Mouse (Mus musculus): ENCODE results near the gene Ranbp1.
"Not testable (repeated sequence)": the region's sequence is repeated elsewhere in the genome, so short reads cannot be mapped to it uniquely, and the experiment has no call there.

Ranbp1 gene

DNA sequence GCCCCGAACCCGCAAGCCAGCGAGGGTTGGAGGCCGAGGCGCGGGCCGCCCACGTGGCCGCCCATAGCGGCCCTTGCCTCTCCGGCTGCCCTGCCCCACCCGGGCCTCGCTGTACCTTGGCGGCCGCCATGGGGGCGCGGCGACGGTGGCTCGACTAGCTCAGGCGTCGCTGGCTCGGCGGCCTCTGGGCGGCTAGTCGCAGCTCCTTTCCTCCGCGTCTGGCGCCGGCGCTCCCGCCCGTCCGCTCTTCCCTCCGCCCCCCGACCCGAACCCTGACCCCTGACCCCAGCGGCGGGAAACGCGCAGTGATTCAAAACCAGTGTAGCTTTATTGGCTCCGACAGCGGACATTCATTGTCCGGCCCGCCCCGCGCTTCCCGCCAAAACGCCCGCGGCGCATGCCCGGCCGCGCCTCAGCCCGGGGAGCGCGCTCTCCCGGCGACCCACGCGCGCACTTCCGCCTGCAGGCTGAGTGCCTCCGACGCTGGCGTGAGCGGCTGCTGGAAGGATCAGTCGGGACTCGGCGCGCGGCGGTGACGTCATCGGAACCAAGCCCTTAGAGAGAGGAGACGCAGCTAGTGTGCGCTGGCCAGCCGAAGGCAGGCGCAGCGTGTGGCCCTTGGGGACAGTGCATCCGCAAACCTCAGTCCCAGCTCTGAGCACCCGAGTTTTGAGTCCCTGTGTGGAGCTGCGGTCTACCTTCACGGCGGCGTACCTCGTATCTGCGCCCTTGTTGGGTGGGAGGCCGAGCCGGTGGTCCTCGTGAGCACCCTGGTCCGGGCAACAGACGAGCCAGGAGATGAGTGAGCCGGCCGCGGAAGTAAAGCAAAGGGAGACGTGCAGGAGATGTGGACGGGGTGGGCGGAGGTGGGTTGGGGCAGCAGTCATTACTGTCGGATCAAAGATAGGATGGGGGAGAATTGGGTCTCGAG is at the start of gene Ranbp1, which contains the start of gene Trmt2a:
Gene Ranbp1, minus strand, starts transcription at position 300 of the 931 bp plus-strand sequence.
Gene Trmt2a, plus strand, starts transcription at position 247 of the 931 bp plus-strand sequence.
- peak; percentile 100 for DNase-seq (ENCODE audit: low spot score)

DNA sequence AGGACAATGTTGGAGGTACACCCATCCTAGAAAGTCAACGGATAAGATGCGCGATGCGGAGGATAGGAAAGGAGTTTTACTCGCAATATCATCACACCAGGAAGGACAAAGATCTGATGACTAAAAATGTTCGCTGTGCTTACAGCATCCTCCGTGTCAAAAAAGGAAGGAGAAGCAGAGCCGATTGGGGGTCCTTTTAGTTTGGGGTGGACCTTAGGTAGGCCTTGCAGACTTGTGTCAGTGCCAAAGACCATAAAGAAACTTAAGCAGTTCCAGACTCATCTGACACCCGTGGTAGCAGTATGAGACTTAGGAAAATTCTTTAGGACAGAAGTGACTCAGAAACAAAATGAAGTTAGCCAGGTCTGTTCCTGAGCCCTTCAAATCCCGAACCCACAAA is 41.1 kb upstream of the Ranbp1 start:
- DNase-seq (ENCODE audit: low spot score), result not testable (repeated sequence)

DNA sequence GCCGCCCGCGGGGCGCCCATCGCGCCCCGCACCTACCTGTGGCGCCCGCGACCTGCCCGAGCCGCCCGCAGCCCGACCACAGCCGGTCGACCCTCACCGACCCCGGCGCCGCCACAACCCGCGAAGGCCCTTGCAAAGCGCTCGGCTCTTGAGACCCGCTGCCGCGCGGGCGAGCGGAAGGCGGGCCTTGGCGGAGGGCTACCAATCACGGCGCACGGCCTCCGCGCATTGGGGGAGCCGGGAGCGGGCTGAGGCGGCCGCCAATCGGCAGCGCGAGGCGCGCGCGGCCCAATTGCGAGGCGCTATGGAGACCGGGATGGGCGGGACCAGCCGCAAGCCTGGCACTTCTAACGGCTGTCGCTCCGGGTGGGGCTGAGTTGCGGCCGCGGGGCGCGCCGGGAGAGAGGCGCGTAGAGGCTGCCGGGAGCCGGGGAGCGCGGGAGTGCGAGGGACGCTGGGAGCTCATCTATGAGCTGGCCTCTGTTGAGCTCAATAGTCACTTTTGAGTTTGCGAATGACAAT is 40.6 kb upstream of the Ranbp1 start, which contains the start of gene Dgcr8:
Gene Dgcr8, minus strand, starts transcription at position 180 of the 522 bp plus-strand sequence.
- DNase-seq (ENCODE audit: low spot score), result peak; percentile 98

DNA sequence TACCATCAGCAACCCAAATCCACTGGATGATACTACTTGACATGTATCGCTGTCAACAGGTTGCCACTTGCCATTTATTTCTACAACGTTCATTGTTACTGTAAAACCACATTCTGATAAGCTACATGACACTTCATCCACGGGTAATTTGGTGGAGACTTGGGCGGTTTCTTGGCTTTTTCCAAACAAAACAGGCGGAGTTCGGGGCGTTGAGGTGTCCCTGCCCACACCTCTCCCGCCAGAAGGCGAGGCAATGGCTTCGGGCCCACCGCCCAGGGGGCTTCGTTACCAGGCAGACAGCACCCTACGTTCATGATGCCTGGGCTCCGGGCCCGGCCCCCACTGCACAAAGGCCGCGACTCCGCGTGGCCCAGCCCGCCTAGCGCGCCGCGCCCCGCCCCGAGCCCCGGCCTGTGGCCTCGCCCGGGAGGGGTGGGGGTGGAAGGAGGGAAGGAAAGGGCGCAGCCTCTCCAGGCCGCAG is 40.1 kb upstream of the Ranbp1 start:
- DNase-seq (ENCODE audit: low spot score), result peak; percentile 80

DNA sequence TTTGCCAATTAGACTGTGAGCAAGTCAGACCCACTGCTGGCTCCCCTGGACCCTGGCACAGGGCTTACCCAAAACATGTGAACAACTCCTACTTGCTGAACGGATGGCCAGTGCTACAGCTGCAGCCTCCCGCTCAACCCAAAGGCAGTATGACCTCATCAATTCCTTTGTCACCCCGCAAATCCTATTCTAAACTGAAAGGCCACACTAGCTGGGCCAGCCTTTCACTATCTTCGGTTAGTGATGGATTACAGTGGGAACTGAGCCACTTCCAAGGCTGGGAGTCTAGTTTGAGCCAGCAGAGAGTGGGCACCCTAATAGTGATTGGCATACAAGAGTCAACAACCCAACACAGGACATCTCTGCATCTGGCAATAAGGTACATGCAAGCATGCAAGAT is 39.6 kb upstream of the Ranbp1 start:
- DNase-seq (ENCODE audit: low spot score), result no peak

DNA sequence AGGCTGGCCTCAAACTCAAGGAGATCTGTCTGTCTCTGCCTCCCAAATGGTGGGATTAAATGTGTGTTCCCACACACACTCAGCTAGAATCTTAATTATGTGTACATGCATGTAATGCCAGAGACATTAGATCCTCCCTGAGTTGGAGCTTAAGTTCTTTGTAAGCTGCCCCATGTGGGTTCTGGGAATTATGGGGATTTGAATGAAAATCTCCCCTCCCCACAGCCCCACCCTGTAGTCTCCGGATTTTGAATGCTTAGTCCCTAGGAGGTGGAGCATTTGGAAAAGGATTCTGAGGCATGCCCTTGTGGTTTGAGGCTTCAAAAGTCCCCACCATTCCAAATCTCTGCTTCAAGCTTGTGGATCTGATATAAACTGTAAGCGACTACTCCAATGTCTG is 26.6 kb upstream of the Ranbp1 start:
- DNase-seq (ENCODE audit: low spot score), result no peak

DNA sequence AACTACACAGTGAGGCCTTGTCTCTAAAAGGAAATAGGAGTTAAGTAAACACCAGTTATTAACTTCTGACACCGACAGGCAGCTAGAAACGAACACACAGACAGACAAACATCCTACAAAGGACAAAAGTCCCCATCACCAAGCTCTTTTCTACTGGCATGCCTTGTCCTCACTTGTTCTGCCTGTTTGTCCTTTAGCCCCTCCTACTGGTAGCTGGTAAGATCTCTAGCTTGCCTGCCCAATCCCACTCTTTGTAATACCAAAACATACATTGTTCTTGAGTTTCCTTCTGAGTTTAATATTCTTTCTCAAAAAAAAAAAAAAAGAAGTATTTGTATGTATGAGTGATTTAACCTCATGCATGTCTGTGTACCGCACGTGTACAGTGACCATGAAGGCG is 19.6 kb upstream of the Ranbp1 start:
- DNase-seq (ENCODE audit: low spot score), result no peak

DNA sequence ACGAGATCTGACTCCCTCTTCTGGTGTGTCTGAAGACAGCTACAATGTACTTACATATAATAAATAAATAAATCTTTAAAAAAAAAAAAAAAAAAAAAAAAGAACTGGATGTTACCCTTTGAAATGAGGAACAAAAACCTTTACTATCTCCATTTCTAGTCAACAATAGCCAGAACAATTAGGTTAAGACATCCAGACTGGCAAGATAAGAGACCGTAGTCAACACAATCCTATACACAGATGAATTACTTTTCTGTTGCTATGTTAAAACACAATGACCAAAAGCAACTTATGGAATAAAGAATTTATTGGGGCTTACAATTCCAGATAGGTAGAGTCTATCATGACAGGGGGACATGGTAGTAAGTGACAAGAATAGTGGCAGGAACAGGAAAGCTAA is 16.5 kb upstream of the Ranbp1 start:
- no peak for DNase-seq (ENCODE audit: low spot score)

DNA sequence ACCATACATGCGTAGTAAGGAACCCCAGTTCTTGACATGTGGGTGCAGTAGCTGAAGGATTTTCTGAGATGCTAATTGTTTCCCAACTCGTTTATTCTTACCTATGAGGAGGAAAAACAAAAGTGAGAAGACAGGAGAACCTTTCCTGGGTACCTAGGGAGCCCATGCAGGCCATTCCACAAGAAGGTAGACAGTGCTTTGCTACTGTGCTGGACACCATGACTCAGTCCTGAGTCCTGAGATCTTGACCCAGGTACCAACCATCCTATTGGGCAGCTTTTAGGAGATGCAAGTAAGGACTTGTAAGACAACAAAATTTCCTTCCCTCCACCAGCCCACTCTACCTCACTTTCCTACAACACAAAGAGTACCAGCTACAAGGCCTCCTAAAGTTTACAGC is 9.7 kb upstream of the Ranbp1 start, which contains the start of gene Gm49776:
Gene Gm49776, minus strand, starts transcription at position 101 of the 400 bp plus-strand sequence.
- DNase-seq (ENCODE audit: low spot score), result no peak

DNA sequence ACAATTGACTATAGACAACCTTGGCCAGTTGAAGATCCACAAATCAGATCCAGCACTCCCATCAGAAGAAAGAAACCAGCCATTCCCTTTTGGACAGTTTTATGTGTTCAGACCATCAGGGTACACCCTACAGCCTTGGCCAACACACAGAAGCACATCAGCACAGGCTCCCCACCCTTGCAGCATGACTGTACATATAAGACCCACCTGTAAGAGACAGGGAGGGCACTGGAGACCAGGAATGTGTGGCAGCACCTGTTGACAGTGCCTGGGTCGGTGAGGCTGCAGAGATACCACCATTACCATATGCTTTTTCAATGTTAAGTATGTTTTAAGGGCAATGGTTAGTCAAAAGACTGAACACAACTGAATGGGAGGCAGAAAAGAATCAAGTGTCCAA is 5.3 kb upstream of the Ranbp1 start:
- DNase-seq (ENCODE audit: low spot score), result no peak

DNA sequence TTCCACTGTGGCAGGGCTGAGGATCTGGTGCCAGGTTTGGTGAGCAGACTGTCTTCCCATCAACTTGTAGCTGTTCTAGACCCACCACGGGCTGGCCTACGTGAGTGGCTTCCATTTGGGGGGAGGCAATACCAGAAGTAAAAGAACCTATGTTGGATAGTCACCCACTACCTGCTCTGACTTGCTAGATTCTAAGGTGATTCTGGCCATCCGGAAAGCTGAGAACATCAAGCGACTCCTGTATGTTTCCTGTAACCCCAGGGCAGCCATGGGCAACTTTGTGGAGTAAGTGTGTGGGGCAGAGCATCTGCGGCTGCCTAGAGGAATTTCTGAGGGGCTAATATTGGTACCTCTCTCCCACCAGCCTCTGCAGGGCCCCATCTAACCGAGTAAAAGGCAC is 4.2 kb upstream of the Ranbp1 start:
- DNase-seq (ENCODE audit: low spot score), result no peak

DNA sequence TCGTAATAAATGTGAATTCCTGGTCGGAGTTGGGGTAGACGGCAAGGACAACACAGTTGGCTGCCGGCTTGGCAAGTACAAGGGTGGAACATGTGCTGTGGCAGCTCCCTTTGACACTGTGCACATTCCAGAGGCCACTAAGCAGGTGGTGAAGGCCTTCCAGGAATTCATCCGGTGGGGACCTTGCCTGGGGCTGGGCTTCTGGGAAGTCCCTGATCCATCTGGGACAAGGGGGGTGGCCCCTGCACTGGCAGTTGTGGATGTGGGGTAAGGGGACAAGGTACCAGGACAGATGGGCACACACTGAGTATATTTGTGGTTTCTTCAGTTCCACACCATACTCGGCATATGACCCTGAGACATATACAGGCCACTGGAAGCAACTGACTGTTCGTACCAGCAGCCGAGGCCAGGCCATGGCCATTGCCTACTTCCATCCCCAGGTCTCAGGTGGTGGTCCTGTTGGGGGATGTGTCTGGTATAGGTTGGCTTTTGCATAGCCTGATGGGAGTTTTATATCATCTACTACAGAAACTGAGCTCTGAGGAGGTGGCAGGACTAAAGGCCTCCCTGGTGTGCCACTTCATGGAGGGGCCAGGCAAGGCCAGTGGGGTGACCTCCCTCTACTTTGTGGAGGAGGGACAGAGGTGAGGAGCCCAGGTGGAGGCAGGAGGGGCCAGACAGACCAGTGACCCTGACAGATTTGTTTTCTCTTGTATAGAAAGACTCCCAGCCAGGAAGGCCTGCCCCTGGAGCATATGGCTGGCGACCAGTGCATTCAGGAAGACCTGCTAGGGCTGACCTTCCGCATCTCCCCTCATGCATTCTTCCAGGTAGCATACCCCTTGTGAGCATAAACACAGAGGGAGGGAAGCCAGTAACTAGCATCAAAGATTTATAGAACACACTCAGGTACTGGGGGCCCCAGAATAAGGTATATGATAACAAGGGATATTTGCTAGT is 2.6 kb upstream of the Ranbp1 start:
- no peak for DNase-seq (ENCODE audit: low spot score)

DNA sequence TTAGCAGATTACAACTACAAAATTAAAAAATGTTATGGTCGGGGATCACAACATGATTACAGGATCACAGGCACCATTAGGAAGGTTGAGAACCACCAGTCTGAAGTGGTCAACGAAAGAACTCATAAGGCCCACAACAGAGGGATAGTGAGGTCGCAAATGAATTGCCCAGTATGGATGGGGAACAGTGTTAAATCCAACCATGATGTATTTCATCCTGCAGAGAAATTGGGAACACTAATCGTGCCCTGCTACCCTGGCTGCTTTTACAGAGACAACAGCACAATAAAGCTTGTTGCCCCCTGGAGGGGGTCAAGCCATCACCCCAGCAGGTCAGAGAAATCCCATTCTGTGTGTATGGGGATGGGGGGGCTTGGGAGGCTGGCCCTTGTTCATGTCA is 1.7 kb upstream of the Ranbp1 start:
- DNase-seq (ENCODE audit: low spot score), result no peak

DNA sequence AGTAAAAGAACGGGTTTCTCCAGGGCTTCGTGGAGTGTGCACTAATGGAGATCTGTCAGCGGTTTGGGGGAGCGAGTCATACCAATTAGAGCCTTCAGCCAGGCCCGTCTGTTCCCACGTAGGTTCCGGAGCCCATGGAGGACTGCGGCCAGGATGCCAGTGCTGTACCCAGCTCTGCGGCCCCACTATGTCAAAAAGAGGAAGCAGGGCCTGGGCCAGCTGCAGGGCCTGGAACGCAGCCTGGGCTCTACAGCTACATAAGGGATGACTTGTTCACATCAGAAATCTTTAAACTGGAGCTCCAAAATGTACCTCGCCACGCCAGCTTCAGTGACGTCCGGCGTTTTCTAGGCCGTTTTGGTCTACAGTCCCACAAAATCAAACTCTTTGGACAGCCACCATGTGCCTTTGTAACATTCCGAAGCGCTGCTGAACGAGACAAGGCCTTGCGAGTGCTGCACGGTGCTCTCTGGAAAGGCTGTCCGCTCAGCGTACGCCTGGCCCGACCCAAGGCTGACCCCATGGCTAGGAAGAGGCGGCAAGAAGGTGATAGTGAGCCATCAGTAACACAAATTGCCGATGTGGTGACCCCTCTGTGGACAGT is 934 bp upstream of the Ranbp1 start:
- peak; percentile 39 for DNase-seq (ENCODE audit: low spot score)

DNA sequence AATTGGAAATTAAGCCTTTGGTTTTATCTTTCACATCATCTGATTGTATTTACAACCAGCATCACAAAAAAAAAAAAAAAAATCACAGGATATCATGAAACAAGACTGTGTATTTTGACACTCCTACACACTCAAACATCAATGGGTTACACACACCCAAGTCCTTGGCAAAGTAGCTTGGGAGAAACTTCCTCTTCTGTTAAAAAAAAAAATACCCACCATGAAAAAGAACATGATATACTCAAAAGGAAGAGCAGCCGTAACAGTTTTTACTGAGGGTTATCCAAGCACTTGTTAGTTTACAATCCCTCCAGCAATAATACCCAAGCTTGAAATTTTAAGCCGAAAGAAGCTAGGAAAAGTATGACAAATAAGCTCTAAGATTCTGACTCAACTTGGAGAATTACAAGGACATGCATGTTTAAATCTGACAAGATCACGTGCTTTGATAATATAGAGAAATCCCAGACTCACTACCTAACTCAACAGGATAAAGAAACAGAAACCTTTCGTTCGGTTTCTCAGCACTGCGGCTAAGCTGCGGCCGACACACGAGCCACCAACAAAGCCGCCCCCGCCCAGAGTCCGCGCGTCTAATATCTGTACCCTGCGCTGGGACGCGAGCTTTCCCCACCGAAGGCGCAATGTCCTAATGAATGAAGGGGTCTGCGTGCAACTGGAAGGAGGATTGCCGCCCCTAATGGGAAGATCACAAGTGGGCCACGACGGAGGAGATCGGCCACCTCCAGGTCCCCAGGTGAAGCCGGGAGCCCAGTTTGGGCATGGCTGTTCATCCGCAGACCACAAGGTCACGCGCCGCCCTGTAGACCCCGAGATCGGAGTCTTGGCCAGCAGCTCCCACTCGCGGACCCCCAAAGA is 772 bp downstream of the Ranbp1 start:
- peak; percentile 11 for DNase-seq (ENCODE audit: low spot score)

DNA sequence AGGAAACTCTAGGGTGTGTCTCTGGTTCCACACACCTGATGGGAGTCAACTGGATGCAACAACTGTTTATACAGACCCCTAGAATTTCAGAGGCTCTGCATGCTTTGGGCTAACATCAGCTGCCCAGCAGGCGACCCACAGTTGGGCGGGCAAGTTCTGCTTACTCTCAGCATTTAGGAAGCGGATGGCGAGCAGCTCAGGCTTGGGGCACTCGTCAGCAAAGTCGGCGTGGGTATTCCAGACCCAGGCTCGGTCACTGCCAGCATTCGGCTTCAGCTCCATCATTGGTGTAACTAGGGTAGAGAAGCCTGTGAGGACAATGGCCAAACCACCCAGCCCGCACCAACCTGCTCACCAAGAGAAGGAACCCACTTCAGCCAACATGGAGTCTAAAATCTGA is 7.0 kb downstream of the Ranbp1 start:
- DNase-seq (ENCODE audit: low spot score), result no peak

DNA sequence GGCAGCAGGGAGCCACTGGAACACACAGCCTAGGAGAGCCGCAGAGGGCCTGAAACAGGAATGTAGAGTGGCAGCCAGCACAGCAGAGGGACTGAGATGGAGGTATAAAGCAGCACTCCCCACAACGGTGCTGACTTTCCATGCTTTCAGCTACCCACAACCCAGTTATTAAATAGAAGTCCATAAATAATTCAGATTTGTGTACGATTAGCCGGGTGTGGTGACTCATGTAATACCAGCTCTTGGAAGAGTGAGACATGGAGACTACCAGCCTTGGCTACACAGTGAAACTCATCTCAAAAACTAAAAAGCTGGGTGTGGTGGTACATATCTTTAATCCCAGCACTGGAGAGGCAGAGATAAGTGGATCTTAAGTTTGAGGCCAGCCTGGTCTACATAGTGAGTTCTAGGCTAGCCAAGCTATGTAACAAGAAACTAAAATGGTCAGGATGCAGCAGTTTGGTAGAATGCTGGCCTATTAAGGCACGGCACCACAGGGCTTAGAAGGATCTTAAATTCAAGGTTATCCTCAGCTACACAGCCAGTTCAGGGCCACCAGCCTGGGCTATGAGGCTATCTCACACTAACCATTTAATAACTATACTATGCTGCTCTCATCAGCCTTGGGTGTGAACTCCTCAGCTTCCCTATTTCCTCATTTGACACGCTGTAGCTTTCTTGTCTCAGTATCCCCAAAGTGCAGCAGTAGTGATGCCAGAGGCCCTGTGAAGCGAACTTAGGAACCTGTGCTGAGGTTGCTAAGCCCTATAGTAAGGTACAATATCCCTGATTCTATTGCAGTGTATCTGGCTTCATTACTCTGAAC is 11.6 kb downstream of the Ranbp1 start:
- no peak for DNase-seq (ENCODE audit: low spot score)

DNA sequence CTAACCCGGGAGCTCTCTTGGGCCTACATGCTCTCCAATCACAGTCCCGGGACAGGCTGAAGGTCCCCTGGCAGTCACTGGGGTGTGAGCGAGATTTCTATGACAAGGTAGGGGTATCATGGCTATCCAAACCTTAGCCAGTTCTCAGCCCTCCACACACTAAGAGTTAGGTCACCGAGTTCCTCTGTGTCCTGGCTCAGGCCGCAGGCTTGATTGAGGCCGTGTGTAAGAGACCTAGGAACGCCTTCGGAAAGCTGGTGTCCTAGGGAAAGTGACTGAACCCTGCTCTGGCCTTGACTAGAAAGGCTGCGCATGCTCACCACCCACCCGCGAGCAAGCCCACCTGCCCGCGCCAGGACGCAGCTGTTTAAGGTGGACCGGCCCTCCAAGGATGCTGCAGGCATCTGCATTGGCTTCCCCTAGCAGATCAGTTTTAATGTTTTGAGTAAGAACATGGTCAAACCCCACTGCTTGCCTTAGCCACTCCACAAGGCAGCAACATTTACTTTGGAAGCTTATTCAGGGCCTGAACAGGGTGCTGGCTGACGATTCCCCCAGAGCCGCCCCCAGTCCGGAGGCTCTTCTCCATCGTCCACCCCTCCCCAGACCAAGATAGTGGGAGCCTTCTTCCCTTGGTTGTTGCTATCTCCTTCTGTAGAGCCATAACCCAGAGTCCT is 13.0 kb downstream of the Ranbp1 start:
- peak; percentile 68 for DNase-seq (ENCODE audit: low spot score)

Measured in urinary bladder, postnatal 14 days (tissue).